Mouse (Mus musculus) skeletal muscle tissue, adult 2 months (tissue): ENCODE measurements around the gene Pik3c2b.

Source experiments
- DNase-seq: peaks from one replicate; pipeline ENCODE4 v3.0.0-alpha.2; 2012; ENCODE audit warnings: low read depth, low spot score

Gene Pik3c2b

GRCm38 (mm10) chr1:133091483-133091882 is 46.0 kb downstream of the Pik3c2b start:
- DNase-seq = no peak

- DNase-seq = no peak
Observed at GRCm38 (mm10) chr1:133093719-133094118, 48.3 kb downstream of the Pik3c2b start.

DNA sequence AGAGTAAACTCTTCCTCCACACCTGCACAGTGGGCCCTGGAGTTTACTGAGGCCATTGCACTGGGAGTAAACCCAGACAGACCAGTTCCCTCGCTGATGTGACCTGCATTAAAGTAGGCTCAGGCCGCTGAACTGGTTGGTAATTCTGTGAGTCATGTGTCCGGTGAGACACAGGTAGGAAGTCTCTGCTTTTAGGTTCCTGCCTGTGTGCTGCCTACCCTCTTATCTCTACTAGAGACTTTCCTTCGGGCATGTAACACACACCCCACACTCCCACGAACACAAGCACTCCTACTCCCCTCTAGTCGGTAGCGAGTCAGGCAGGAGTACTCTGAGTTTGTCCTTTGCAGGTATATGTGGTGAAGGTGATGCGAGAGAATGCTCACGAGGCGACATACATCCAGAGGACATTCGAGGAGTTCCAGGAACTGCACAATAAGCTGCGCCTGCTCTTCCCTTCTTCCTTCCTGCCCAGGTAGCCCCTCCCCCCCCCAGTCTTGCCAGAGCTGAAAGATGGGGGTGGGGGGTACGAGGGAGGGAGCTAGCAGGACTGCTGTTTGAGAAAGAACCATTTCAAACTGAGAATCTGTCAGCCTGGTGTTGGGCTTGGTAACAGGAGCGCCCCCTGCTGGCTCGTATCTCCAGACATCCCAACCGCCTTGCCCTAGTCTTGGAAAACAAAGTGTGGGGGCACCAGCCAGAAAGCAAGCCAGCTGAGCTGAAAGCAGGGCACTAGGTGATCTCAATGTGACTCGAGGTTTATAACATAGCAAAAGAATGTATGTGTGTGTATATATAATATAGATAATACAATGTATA is 55.7 kb downstream of the Pik3c2b start:
- DNase-seq = peak; percentile 44

DNA sequence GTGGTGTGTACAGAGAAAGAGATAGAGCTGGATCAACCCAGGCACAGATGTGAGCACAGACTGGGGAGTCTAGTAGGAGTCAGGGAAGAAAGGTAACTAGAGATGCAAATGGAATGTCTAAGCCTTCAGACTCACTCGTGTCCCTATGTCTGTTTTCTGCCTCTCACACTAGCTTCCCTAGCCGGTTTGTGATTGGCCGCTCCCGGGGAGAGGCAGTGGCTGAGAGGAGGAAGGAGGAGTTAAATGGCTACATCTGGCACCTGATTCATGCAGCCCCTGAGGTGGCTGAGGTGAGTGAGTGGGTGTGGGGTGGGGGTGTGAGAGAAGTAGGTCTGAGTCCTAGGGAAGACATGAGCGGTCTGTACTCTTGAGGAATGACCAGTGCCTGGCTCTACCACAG is 56.6 kb downstream of the Pik3c2b start:
- DNase-seq = no peak

DNA sequence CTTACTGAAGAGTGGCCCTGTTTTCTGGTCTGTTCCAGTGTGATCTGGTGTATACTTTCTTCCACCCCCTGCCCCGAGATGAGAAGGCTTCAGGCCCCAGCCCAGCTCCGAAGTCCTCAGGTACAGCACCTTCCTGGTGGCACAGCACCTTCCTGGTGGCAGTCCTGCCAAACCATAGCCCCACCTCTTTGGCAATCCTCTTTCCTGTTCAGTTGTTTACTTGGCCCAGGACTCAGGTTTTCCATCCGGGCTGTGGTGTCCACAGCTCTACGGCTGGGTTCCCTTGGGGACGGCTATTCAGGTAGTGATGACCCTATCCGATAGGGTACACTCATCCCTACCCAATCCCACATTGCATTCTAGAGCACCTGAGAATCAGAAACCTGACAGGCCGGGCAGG is 57.8 kb downstream of the Pik3c2b start:
- DNase-seq = no peak

DNA sequence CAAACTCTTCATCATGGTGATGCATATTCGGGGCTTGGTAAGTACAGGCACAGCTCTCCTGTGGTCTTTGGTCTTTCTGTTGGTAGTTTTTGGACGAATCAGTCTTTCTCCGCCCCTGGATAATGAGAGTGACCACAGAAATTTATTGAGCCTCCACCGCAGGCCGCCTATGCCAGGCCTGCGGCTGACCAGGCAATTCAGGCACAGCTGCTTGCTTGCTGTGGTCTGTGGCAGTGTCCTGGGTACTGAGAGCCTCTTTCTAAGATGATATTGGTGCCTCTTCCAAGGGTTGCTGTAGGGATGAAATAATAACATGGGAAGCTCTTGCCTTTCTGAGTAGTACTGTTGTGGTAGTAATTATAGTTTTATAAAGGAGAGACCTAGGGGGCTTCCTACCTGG is 58.4 kb downstream of the Pik3c2b start:
- DNase-seq = no peak

DNA sequence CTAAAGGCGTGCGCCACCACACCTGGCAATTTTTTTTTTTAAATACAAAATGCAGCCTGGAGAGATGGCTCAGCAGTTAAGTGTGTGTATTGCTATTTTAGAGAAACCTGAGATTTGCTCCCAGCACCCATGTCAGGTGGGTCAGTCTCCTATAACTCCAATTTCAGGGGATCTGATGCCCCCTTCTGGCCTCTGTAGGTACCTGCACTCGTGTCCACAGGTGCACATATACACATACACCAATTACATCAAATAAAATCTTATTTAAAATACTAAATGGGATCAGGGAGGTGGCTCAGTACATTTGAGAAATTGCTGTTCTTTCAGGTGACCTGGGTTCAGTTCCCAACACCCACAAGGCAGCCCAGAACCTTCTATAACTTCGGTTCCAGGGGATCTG is 70.6 kb downstream of the Pik3c2b start:
- DNase-seq = no peak

DNA sequence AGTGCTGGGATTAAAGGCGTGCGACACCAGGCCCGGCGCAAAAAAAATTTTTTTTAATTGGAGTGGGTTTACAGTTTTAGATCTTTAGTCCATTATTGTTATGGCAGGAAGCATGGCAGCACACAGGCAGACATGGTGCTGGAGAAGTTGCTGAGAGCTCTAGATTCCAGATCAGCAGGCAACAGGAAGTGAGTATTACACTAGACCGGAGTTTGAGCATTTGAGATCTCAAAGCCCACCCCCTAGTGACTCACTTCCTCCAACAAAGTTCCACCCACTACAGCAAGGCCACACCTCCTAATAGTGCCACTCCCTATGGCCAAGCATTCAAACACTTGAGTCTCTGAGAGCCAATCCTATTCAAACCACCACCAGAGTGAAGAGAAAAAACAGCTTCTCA is 72.7 kb downstream of the Pik3c2b start:
- DNase-seq = no peak

DNA sequence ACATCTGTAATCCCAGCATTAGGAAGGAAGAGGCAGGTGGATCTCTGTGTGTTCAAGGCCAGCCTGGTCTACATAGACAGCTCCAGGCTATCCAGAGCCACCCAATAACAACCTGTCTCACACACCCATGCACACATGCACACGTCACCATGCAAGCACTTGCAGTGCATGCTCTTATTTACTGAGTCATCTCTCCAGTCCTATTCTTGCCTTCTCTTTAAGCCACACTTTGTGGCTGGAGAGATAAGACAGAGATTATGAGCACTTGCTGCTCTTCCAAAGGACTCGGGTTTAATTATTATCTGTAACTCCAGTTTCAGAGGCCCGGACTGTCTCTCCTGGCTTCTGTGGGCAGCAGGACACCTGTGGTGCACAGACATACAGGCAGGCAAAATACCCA is 73.4 kb downstream of the Pik3c2b start:
- no peak for DNase-seq

GRCm38 (mm10) chr1:133119931-133120712 is 74.7 kb downstream of the Pik3c2b start:
- DNase-seq = peak; percentile 47

DNA sequence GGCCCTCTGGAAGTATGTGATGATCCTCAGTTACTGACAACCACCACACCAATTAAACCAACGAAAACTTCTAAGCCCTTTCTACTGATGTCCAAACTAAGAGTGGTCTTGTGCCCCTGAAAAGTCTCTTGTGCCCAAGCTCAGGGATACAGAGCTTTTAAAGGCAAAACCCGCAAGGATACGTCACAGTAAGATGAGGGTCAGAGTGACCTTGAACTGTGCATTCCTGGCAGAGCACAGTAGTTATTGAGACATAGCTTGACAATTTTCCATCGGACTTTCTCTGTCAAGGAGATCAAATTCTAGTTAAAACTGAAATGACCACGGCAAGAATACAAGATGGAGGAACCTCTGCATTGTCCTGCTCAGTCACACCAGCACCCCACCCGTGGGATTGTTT is 75.8 kb downstream of the Pik3c2b start:
- no peak for DNase-seq

- DNase-seq = no peak
Observed at GRCm38 (mm10) chr1:133124137-133124536, 78.7 kb downstream of the Pik3c2b start.

DNA sequence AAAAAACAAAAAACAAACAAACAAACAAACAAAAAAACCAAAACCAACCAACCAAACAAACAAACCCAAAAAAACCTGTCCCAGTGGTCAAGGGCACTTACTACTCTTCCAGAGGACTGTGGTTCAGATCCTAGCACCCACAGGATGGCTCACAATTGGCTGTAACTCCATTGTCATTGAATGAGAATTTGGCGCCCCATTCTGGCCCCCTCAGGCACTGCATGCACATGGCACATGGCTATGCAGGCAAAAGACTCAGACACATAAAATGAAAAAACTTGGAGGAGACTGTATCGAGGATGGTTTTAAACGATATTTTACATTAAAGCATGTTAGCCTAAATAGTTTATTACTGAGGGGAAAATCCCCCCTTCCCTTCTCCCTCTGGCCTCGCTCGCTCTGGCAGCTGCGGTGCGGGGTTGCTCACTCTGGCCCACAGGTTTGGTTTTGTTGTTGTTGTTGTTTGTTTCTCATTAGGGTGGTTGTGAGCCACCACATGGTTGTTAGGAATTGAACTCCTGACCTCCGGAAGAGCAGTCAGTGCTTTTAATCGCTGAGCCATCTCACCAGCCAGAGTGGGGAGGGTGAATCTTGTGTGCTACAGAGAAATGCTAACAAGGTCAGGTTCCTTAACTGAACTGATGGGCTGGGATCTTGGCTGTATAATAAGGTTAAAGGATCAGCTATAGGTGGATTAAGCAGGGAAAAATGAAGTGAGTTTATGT is 80.3 kb downstream of the Pik3c2b start:
- DNase-seq = no peak

DNA sequence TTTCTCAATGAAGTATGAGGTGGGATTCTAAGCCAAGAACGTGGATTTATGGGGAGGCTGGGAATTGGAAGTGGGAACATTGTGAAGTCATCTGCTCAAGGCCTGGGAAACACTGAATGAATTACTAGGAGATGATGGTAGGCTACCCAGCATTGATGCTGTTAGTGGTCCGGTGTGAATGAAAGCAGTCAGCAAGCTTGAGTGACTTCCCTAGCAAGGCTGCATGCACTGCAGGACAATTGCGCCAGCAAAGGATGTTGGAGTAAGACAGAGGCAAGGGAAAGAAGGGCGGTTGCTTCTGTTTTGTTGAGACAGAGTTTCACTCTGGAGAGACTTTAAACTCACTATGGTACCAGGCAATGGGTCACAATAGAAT is 80.9 kb downstream of the Pik3c2b start:
- DNase-seq = no peak

- DNase-seq = no peak
Observed at GRCm38 (mm10) chr1:133127328-133127727, 81.9 kb downstream of the Pik3c2b start.

DNA sequence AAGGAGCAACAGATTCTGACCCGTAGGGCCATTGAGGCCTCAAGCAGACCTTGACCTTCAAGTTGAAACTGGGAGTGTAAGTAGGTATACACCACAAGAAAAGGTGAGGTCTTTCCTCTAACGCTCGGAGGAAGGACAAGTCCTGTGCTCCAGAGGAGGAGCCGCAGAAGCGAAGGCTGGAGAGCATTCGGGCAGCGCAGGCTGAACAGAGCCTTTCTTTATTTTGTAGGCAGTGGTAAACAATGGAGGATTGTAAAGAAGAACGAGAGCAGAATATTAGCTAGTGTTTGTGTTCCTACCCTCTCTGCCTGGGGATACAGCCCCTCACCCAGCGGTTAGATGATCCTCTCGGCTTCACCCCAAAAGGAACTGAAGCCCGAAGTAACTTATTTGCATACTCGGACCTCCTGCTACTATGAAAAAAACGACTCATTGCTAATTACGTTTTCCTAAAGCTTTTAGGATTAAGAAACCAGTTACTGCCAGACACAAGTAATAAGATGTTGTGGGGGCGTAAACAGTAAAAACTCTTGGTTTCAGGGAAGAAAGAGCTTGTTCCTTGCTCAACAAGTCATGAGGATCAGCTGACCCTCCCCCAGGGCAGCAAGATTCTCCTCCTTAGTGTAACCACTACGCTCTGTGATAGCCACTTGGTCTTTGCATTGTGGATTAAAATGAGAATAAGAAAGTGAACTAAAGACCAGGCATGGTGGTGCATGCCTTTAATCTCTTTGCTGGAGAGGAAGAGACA is 84.2 kb downstream of the Pik3c2b start:
- DNase-seq = no peak

GRCm38 (mm10) chr1:133130638-133131560 is 85.4 kb downstream of the Pik3c2b start, which contains the start of gene Ppp1r15b:
Ppp1r15b (plus strand) TSS chr1:133131143.
- DNase-seq = peak; percentile 99

DNA sequence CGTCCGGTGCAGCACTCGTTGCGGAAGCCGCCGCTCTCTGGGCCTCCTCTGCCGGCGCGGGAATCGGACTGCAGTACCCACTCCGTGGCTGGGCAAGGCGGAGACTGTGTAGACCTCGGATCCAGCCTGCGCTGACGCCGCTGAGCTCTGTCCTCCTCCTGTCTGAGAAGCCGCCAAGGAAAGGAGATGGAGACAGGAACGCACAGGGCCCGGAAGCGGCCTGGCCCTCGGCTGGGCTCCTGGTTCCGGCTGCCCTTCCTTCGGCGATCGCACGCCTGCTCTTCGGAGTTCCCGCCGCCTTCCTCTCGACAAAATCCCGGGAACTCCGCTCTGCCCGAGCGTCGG is 86.1 kb downstream of the Pik3c2b start:
- DNase-seq = no peak

DNA sequence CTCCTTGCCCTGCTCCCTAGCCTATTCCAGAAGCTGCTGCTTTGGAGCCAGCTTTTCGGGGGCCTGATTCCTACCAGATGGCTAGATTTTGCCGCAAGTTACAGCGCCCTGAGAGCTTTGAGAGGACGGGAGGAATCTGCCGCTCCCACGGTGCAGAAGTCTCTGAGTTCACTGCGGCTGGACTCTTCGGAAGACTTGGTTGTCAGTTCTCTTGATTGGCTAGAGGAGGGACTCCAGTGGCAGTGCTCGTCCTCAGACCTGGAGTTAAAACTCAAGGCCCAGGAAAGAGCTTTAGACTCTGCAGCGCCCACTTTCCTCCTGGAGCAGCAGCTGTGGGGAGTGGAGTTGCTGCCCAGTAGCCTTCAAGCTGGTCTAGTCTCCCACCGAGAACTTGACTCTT is 86.5 kb downstream of the Pik3c2b start:
- DNase-seq = no peak
